ENCODE assay signal across 23 mouse cellular contexts in the genomic region with DNA sequence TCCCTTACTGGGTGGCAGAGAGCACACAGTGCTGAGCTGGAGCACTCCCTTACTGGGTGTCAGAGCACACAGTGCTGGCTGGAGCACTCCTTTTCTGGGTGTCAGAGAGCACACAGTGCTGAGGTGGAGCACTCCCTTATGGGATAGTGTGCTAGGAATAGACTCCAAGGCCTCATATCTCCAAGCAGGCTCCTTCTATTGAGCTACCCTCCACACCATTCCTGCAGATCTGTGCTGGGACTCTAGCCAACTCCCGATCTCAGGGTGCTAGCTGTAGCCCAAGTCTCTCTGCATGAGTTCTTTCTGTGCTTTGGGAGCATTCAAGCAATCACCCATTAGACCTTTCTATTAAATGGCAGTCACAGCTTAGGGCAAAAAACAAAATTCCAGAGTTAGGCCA. TPM values are rescaled to one million over a fixed set of nuclear protein-coding genes. Genes with fewer than 3 reads are reported as not detected.
"Had no signal": no experiment of that assay in that cellular context is flagged by ENCODE, and none has a peak within 500 bp of the region (broad histone marks: within the 10 kb centered on the region; RNA-seq: fewer than 3 reads in every experiment).

No protein-coding gene starts in this region.

- H3K4me3 ChIP-seq: layer of hippocampus, adult 2 months; limb, embryonic 10.5 days; limb, embryonic 13.5 days; liver, embryonic 12.5 days; liver, embryonic 15.5 days; lung, embryonic 15.5 days; midbrain, embryonic 10.5 days; midbrain, embryonic 15.5 days; stomach, embryonic 15.5 days had no signal

- H3K36me3 ChIP-seq: limb, embryonic 10.5 days; limb, embryonic 13.5 days; liver, embryonic 12.5 days; liver, embryonic 15.5 days; lung, embryonic 15.5 days; midbrain, embryonic 10.5 days; midbrain, embryonic 15.5 days; stomach, embryonic 15.5 days had no signal

- H3K4me2 ChIP-seq: limb, embryonic 13.5 days; liver, embryonic 12.5 days; liver, embryonic 15.5 days; lung, embryonic 15.5 days; midbrain, embryonic 15.5 days; stomach, embryonic 15.5 days had no signal

- DNase-seq: kidney, adult 2 months; kidney, postnatal 25 days; liver; lung, adult 18-20 months; lung, postnatal 10 days; lung, postnatal 36 days; retina, postnatal 1 day; right cerebral cortex, postnatal 25 days; spleen, adult 18-20 months; thymus, adult 18-20 months; thymus, postnatal 36 days had no signal

- H3K27ac ChIP-seq: kidney, postnatal 0 days; layer of hippocampus, adult 2 months; limb, embryonic 13.5 days; liver, embryonic 12.5 days; liver, embryonic 15.5 days; lung, embryonic 15.5 days; midbrain, embryonic 10.5 days; midbrain, embryonic 15.5 days; stomach, embryonic 15.5 days had no signal

- H3K4me1 ChIP-seq: liver, embryonic 12.5 days; liver, embryonic 15.5 days; lung, embryonic 15.5 days; megakaryocyte, embryonic 14.5 days had no signal

- H3K9me3 ChIP-seq: limb, embryonic 10.5 days; limb, embryonic 13.5 days; liver, embryonic 12.5 days; liver, embryonic 15.5 days; lung, embryonic 15.5 days; midbrain, embryonic 10.5 days; midbrain, embryonic 15.5 days; stomach, embryonic 15.5 days had no signal

- H3K27me3 ChIP-seq: liver, embryonic 12.5 days; liver, embryonic 15.5 days; lung, embryonic 15.5 days; megakaryocyte, embryonic 14.5 days; midbrain, embryonic 15.5 days; stomach, embryonic 15.5 days had no signal

- ATAC-seq: liver, embryonic 12.5 days; midbrain, embryonic 15.5 days had no signal

- H3K9ac ChIP-seq: limb, embryonic 13.5 days; liver, embryonic 12.5 days; liver, embryonic 15.5 days; lung, embryonic 15.5 days; midbrain, embryonic 15.5 days; stomach, embryonic 15.5 days had no signal

RNA-seq across cellular contexts. Expression of a gene that starts 54.5 kb away (rescaled TPM):
- total RNA-seq: neutrophil, adult 5-6 weeks had no signal
